Mouse (Mus musculus): ENCODE results near the gene Samd4b. TPM values are rescaled to one million over a fixed set of nuclear protein-coding genes. Genes with fewer than 3 reads are reported as not detected.

Samd4b gene
- polyA plus RNA-seq, 2 experiments = 4.5 to 12.0 TPM

GRCm38 (mm10) chr7:28578543-28579053 is 19.3 kb downstream of the Samd4b start:
- H3K27ac ChIP-seq = no peak overlapping the region
- no peak for DNase-seq (ENCODE audit: low read depth in 3 of 3, low spot score in 3 of 3)
- H3K9me3 ChIP-seq (ENCODE audit: control insufficient read depth, low read length) = no peaks in the 10 kb centered on the region
- WGBS (ENCODE audit: insufficient replicate concordance) = 74% methylated on average over 5 of the region's 5 CpGs
- H3K4me3 ChIP-seq (ENCODE audit: insufficient read depth in 1 of 2, low read depth in 2 of 2, low read length in 2 of 2) = no peak overlapping the region
- no peak for ATAC-seq (ENCODE audit: insufficient read depth)
- H3K9ac ChIP-seq (replicated peaks) = peak overlapping the region; percentile 10; the same call in 1 of the 2 replicates
- H3K36me3 ChIP-seq (replicated peaks; ENCODE audit: control insufficient read depth, insufficient read depth, low read depth) = no peaks in the 10 kb centered on the region; the same call in 1 of the 2 replicates
- TF ChIP-seq CTCF (IDR thresholded peaks at IDR 0.05; ENCODE audit: low read depth) = no peak
- TF ChIP-seq EP300 (IDR thresholded peaks at IDR 0.05; ENCODE audit: low read depth) = no peak
- H3K4me2 ChIP-seq (ENCODE audit: low read depth) = no peak overlapping the region
- H3K4me1 ChIP-seq (replicated peaks; ENCODE audit: control insufficient read depth in 2 of 2, insufficient read depth in 2 of 2, low read length in 1 of 2) = peaks cover 91 to 98% of the 10 kb centered on the region in 2 experiments
- no peaks in the 10 kb centered on the region for H3K27me3 ChIP-seq (ENCODE audit: control insufficient read depth, insufficient read depth, low read length)

- Histone ChIP-seq H3K4me3 (ENCODE audit: insufficient read depth in 1 of 2, low read depth in 2 of 2, low read length in 2 of 2) (no peak overlapping the region), H3K4me1 (replicated peaks; ENCODE audit: control insufficient read depth in 2 of 2, insufficient read depth in 2 of 2, low read length in 1 of 2) (peaks cover 91 to 98% of the 10 kb centered on the region in 2 experiments), H3K4me2 (ENCODE audit: low read depth) (no peak overlapping the region), H3K9ac (replicated peaks) (no peak overlapping the region; the same call in 1 of the 2 replicates), H3K36me3 (replicated peaks; ENCODE audit: control insufficient read depth, insufficient read depth, low read depth) (no peaks in the 10 kb centered on the region; the same call in 1 of the 2 replicates), H3K27me3 (ENCODE audit: control insufficient read depth, insufficient read depth, low read length) (no peaks in the 10 kb centered on the region), H3K9me3 (ENCODE audit: control insufficient read depth, low read length) (no peaks in the 10 kb centered on the region), H3K27ac (no peak overlapping the region; the same call in 1 of the 2 replicates)
- ATAC-seq (ENCODE audit: insufficient read depth) (no peak), DNase-seq (ENCODE audit: low read depth in 3 of 3, low spot score in 3 of 3) (no peak)
- WGBS (ENCODE audit: insufficient replicate concordance) = 75% methylated on average over 9 of the region's 9 CpGs
- TF ChIP-seq CTCF (IDR thresholded peaks at IDR 0.05; ENCODE audit: low read depth) = no peak
Measured at GRCm38 (mm10) chr7:28577826-28578542, 20.0 kb downstream of the Samd4b start.

GRCm38 (mm10) chr7:28576271-28576914 is 21.6 kb downstream of the Samd4b start:
- no peaks in the 10 kb centered on the region for H3K27me3 ChIP-seq (ENCODE audit: control insufficient read depth, insufficient read depth, low read length)
- 36% methylated on average over 5 of the region's 5 CpGs for WGBS (ENCODE audit: insufficient replicate concordance)
- H3K27ac ChIP-seq = peak overlapping the region; percentile 61
- peak; percentile 75 for ATAC-seq (ENCODE audit: insufficient read depth)
- H3K4me1 ChIP-seq (replicated peaks; ENCODE audit: control insufficient read depth in 2 of 2, insufficient read depth in 2 of 2, low read length in 1 of 2) = peaks cover 78 to 87% of the 10 kb centered on the region in 2 experiments
- peak in 1 of 3 experiments; percentile 71 for DNase-seq (ENCODE audit: low read depth in 3 of 3, low spot score in 3 of 3)
- H3K36me3 ChIP-seq (replicated peaks; ENCODE audit: control insufficient read depth, insufficient read depth, low read depth) = no peaks in the 10 kb centered on the region; the same call in 1 of the 2 replicates
- peak overlapping the region in 1 of 2 experiments; percentile 17; a peak in 1 of 4 replicates for H3K4me3 ChIP-seq (ENCODE audit: insufficient read depth in 1 of 2, low read depth in 2 of 2, low read length in 2 of 2)
- peak overlapping the region; percentile 36 for H3K9ac ChIP-seq (replicated peaks)
- no peak for TF ChIP-seq CTCF (IDR thresholded peaks at IDR 0.05; ENCODE audit: low read depth)
- TF ChIP-seq EP300 (IDR thresholded peaks at IDR 0.05; ENCODE audit: low read depth) = no peak
- peak overlapping the region; percentile 58 for H3K4me2 ChIP-seq (ENCODE audit: low read depth)
- H3K9me3 ChIP-seq (ENCODE audit: control insufficient read depth, low read length) = no peaks in the 10 kb centered on the region

- 30% methylated on average over 11 of the region's 11 CpGs for WGBS (ENCODE audit: insufficient replicate concordance)
- H3K4me3 ChIP-seq (ENCODE audit: insufficient read depth in 1 of 2, low read depth in 2 of 2, low read length in 2 of 2) = no peak overlapping the region
- H3K9ac ChIP-seq (replicated peaks) = no peak overlapping the region; the same call in 1 of the 2 replicates
- peaks cover 70 to 83% of the 10 kb centered on the region in 2 experiments for H3K4me1 ChIP-seq (replicated peaks; ENCODE audit: control insufficient read depth in 2 of 2, insufficient read depth in 2 of 2, low read length in 1 of 2)
- TF ChIP-seq EP300 (IDR thresholded peaks at IDR 0.05; ENCODE audit: low read depth) (peak; percentile 66), CTCF (IDR thresholded peaks at IDR 0.05; ENCODE audit: low read depth) (no peak)
- no peaks in the 10 kb centered on the region for H3K9me3 ChIP-seq (ENCODE audit: control insufficient read depth, low read length)
- H3K27ac ChIP-seq = peak overlapping the region; percentile 16
- no peaks in the 10 kb centered on the region for H3K27me3 ChIP-seq (ENCODE audit: control insufficient read depth, insufficient read depth, low read length)
- peak overlapping the region; percentile 58 for H3K4me2 ChIP-seq (ENCODE audit: low read depth)
- peak; percentile 38 for ATAC-seq (ENCODE audit: insufficient read depth)
- peak in 2 of 3 experiments; percentile 40 to 49 for DNase-seq (ENCODE audit: low read depth in 3 of 3, low spot score in 3 of 3)
- H3K36me3 ChIP-seq (replicated peaks; ENCODE audit: control insufficient read depth, insufficient read depth, low read depth) = no peaks in the 10 kb centered on the region
Measured at GRCm38 (mm10) chr7:28575597-28575996, 22.3 kb downstream of the Samd4b start.

- no peak for DNase-seq (ENCODE audit: low read depth in 3 of 3, low spot score in 3 of 3)
- TF ChIP-seq CTCF (IDR thresholded peaks at IDR 0.05; ENCODE audit: low read depth) (no peak), EP300 (IDR thresholded peaks at IDR 0.05; ENCODE audit: low read depth) (no peak)
- Histone ChIP-seq H3K4me2 (ENCODE audit: low read depth) (no peak overlapping the region), H3K4me3 (ENCODE audit: insufficient read depth in 1 of 2, low read depth in 2 of 2, low read length in 2 of 2) (no peak overlapping the region), H3K27me3 (ENCODE audit: control insufficient read depth, insufficient read depth, low read length) (no peaks in the 10 kb centered on the region), H3K4me1 (replicated peaks; ENCODE audit: control insufficient read depth in 2 of 2, insufficient read depth in 2 of 2, low read length in 1 of 2) (peaks cover 48 to 60% of the 10 kb centered on the region in 2 experiments), H3K9me3 (ENCODE audit: control insufficient read depth, low read length) (no peaks in the 10 kb centered on the region), H3K36me3 (replicated peaks; ENCODE audit: control insufficient read depth, insufficient read depth, low read depth) (no peaks in the 10 kb centered on the region), H3K9ac (replicated peaks) (no peak overlapping the region), H3K27ac (no peak overlapping the region)
- ATAC-seq (ENCODE audit: insufficient read depth) = no peak
- WGBS (ENCODE audit: insufficient replicate concordance) = 75% methylated on average over 3 of the region's 3 CpGs
Measured at GRCm38 (mm10) chr7:28573236-28573635, 24.7 kb downstream of the Samd4b start.
